Mouse (Mus musculus) ES-E14 (cell line): ENCODE results near the gene Mpzl3.

Source experiments
- CHD2 ChIP-seq: IDR thresholded peaks from 2 replicates; pipeline ENCODE4 v1.6.1; 2014; ENCODE audit warnings: mild to moderate bottlenecking, low read depth, low read length, inconsistent platforms
- HCFC1 ChIP-seq: IDR thresholded peaks from 2 replicates; pipeline ENCODE4 v1.6.1; 2012; ENCODE audit warnings: low read length, inconsistent platforms, borderline replicate concordance; ENCODE audit not compliant: insufficient read depth
- MAFK ChIP-seq: IDR thresholded peaks from 2 replicates; pipeline ENCODE4 v1.6.1; 2014; ENCODE audit warnings: mild to moderate bottlenecking, low read depth, low read length, inconsistent platforms; ENCODE audit not compliant: insufficient read depth
- ZC3H11A ChIP-seq: IDR thresholded peaks from 2 replicates; pipeline ENCODE4 v1.6.1; 2012; ENCODE audit warnings: low read depth, mild to moderate bottlenecking, inconsistent platforms, low read length, borderline replicate concordance
- ZNF384 ChIP-seq: IDR thresholded peaks from 2 replicates; pipeline ENCODE4 v1.6.1; 2012; ENCODE audit warnings: low read depth, low read length, inconsistent platforms

DNA sequence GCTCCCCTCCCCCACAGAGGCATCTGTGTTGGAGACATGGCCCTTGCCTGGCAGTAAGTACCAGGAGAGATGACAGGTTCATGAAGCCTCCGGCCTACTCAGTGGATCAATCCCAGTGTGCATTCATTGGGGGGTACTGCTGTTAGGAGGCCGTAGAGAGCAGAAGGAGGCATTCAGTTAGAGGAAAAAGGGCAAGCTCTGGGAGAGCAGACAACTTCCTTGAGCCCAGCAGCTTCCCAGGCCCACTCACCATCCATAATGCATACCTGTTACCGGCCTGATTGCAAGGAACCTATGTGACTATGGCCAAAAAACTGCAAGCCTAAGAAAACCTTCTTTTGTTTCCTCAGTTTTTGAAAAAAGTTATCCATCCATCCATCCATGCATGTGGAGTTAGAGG, 20.5 kb upstream of the Mpzl3 start:
- no peak for TF ChIP-seq ZNF384
- TF ChIP-seq MAFK, result no peak
- TF ChIP-seq HCFC1, result no peak
- TF ChIP-seq CHD2, result no peak
- TF ChIP-seq ZC3H11A, result no peak
